Mouse (Mus musculus): ENCODE measurements at regions not wholly inside any gene's neighbourhood (a gene's known extent, or its start where the extent isn't known, plus 50 kb on each side); places are given as distances from the start of the nearest gene placed in this dataset.

- no peak for DNase-seq (ENCODE audit: low spot score in 2 of 2)
Observed at GRCm38 (mm10) chr1:143071781-143072382, 568.6 kb upstream of the B3galt2 start.

DNA sequence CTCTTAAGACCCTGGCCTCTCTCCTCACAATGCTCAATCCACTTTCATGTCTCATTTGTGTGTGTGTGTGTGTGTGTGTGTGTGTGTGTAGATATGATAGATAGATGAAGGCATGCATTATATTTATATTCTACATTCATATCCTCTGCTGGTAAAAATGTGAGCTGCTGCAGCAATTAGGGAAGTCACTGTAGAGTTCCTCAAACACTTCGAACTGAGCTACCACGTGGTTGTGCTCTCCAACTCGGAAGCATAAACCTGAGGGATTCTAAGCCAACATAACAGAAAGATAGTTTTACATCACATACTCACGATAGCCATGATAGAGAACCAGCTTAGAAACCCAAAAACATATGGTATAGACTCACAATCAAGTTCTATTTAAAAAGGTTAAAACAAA lies 565.5 kb upstream of the B3galt2 start:
- DNase-seq (ENCODE audit: low spot score in 2 of 2), result no peak

- no peak for DNase-seq (ENCODE audit: low spot score in 2 of 2)
Observed at GRCm38 (mm10) chr1:143080441-143080840, 560.0 kb upstream of the B3galt2 start.

DNA sequence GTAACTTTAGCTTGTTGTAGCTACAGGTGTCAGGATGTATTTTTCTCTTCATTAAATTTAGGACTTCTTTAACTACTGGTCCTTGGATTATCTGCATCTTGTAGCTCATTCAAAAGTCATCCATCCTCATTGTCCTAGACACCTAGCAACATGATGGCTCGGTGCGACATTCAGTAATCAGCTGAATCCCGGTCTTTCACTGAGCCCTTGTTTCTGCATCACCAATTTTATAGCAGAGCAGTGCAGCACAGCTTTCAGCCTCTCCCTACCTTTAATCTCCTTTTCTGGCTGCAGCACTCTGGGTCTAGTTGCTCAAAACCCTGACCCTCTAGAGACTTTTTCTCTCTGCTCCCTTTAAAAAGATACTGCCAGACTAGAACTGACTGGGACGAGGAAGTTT lies 543.6 kb upstream of the B3galt2 start:
- no peak for DNase-seq (ENCODE audit: low spot score in 2 of 2)

GRCm38 (mm10) chr1:143098307-143098706 lies 542.2 kb upstream of the B3galt2 start:
- DNase-seq (ENCODE audit: low spot score in 2 of 2), result no peak

- no peak for DNase-seq (ENCODE audit: low spot score in 2 of 2)
Observed at GRCm38 (mm10) chr1:143122185-143122584, 518.3 kb upstream of the B3galt2 start.

DNA sequence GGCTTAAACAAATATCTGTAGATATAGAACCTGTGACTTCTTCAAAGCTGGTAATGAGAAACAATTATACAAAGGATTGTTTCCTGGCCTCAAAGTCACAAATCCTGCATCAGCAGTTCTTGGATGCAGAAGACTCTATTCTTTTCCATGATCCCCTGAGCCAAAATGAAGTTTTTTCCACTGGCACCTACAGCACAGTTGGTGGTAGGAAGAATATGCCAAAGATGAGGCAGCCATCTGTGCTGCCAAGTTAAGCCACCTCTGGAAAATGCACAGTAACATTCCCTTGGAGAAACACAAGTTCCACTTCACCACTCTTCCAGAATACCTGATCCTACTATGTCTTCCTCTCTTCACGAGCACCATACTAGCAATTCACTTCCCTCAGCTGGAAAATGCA lies 510.2 kb upstream of the B3galt2 start:
- no peak for DNase-seq (ENCODE audit: low spot score in 2 of 2)

DNA sequence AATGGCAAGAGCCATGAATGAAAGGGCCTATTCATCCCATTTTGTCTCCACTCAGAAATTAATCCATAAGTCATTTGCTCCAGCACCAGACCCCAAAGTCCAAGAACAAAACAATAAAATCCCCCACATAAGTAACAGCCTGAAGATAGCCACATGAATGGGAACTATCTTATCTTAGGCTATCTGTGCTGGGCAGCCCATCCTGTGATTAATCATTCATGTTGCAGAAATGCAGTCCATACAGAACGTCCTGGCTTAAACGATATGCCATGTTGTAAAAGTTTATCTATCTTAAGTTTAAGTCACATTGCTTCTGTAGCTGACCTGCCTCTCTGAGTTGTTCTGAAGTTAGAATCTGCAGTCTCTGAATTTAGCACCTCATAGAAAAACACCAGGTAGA lies 507.7 kb upstream of the B3galt2 start:
- DNase-seq (ENCODE audit: low spot score in 2 of 2), result no peak

GRCm38 (mm10) chr1:143145111-143145984 lies 495.1 kb upstream of the B3galt2 start:
- no peak for DNase-seq (ENCODE audit: low spot score in 2 of 2)

GRCm38 (mm10) chr1:143171286-143171685 lies 469.2 kb upstream of the B3galt2 start:
- no peak for DNase-seq (ENCODE audit: low spot score in 2 of 2)

- no peak for DNase-seq (ENCODE audit: low spot score in 2 of 2)
Observed at GRCm38 (mm10) chr1:143173836-143174235, 466.6 kb upstream of the B3galt2 start.

DNA sequence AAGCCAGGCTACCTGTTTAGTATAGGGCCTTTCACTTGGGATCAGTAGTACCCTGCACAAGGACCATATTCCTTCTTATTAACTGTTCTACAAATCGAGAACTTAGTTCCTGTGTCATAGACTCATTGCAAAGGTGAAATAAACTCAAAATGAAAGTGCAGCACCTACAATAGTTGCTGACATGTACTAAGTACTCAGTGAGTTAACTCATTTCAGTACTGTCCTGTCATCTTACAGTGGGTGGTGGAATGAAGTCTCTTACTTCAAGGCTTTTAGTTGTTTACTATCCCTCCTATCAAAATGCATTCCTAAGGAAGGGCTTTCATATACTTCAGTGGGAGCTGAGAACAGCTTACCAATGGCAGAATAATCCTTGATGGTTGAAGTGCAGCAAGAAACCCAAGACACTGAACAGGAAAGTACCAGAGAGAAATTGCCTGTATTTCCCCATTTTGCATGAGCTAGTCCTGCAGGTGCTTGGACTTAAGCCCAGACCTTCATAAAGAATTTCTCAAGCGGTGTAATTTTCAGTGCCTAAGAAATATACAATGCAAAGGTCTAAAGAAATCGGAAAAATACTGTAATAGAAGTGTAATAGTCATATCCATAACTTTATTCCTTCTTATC lies 448.2 kb upstream of the B3galt2 start:
- DNase-seq (ENCODE audit: low spot score in 2 of 2), result no peak

GRCm38 (mm10) chr1:143200213-143200889 lies 440.1 kb upstream of the B3galt2 start:
- no peak for DNase-seq (ENCODE audit: low spot score in 2 of 2)

GRCm38 (mm10) chr1:143200971-143201370 lies 439.5 kb upstream of the B3galt2 start:
- no peak for DNase-seq (ENCODE audit: low spot score in 2 of 2)

DNA sequence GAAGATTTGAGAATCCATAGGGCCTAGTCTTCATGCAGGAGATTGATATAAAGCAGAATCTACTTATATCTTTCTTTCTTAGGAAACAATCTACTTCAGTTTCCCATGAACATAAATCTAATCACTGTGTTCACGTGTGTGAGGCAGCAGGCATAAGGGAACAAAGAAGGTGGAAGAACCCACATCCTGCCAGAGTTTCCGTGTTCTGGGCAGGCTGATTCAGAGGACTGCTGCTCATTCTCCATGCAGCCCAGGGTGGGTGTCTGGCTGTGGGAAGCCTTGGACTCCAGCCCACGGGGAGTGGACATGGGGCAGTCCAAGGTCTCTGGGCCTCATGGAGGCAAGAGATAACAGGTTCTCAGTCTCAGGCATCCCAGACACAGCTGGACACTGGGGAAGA lies 438.3 kb upstream of the B3galt2 start:
- DNase-seq (ENCODE audit: low spot score in 2 of 2), result no peak

DNA sequence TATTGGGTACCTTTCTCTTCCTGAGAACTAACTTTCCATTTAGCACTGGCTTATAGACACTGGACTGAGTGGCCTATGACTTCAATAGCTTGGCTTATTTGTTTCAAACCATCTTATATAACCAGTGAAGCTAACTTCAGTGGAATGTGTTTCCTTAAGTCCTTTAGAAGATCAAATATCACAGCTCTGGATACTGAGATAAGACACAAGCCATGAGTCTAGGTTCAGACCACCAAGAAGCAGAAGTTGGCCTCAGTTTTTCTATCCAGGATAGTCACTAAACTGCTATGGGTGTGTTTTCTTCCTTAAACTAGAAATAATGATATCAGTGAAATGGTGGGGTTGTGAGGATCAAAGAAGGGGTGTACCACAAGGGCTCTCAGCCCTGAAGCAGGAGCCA lies 436.4 kb upstream of the B3galt2 start:
- no peak for DNase-seq (ENCODE audit: low spot score in 2 of 2)

DNA sequence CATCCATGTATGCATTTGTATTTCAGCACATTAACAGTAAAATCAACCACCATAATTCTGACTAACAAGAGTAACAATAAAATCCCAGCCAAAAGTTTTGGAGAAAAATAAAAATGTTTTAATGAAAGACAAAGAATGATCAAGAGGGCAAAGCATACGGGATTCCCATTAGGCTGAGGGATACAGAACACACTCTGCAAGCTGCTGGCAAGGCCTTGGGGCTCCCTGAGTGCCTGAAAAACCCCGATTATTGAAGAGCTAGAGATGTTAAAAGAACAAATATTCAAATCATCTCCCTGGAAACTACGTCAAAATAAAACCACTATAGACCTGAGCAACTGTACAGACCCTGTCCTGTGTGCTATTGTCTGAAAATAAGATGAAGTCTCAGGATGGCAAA lies 433.5 kb upstream of the B3galt2 start:
- DNase-seq (ENCODE audit: low spot score in 2 of 2), result no peak

DNA sequence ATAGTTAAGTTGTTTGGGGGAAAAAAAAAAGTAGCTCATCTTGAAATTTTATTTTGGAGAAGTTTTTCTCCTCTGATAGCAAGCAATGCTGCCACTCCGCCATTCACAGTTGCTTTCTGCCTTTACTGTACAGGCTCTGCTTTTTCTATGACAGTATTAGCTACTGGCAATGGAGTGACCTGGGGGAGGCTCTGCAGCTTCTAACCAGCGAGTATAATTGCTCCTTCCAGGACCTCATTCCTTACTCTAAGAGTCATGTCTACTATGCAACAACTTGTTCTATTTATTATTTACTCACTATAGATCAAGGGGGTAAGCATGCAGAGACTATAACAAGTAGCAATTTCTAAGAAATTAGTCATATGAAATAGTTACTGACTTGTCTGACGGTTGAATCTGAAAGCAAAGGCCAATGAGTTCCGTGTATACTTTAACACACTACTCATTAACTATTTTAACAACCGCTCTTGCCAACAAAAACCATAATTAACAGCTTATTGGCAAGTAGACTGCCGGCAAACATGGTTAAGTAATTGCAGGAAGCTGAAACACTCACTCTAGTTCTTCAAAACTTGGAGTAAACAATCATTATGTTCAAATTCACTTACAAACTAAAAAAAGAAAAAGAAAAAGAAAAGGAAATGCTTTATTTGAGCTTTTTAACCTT lies 432.9 kb upstream of the B3galt2 start:
- DNase-seq (ENCODE audit: low spot score in 2 of 2), result no peak

- DNase-seq (ENCODE audit: low spot score in 2 of 2), result no peak
Observed at GRCm38 (mm10) chr1:143217401-143217800, 423.1 kb upstream of the B3galt2 start.

DNA sequence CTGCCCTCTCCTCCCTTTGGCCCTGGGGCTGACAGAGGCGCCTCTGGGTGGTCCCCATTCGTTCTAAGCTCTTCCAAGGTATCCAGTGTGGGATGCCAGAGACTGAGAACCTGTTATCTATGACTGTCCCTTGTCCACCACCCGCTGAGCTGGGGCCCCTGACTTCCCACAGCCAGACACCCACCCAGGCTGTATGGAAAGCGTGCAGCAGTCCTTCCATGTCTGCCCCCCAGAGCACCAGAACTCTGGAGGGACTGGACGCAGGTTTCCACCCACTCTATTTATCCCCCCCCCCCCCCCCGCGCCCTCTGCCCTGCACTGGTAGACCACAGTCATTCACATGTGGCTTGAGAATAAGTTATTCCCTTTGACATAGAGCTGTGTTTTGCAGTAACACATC lies 408.5 kb upstream of the B3galt2 start:
- no peak for DNase-seq (ENCODE audit: low spot score in 2 of 2)
